Mouse (Mus musculus) activated CD4-positive, CD25-positive, alpha-beta regulatory T cell, adult 9 weeks (primary cell): ENCODE data around the gene Olfr815. TPM values are rescaled to one million over a fixed set of nuclear protein-coding genes. Genes with fewer than 3 reads are reported as not detected.

Experiments
- polyA plus RNA-seq: library from polyadenylated mRNA; unstranded; fragments of 100-300 nt; shearing (Covaris generic); gene quantifications from one replicate; pipeline ENCODE4 v1.2.1, GENCODE M21; 2017

Gene Olfr815
- polyA plus RNA-seq = not detected

GRCm38 (mm10) chr10:129905767-129906166 is at the start of gene Olfr815:
Gene Olfr815, minus strand, starts transcription at chr10:129905867.

GRCm38 (mm10) chr10:129949000-129949399 is 43.3 kb upstream of the Olfr815 start, which contains the start of gene Olfr818:
Gene Olfr818, minus strand, starts transcription at chr10:129949100.

GRCm38 (mm10) chr10:129915497-129915896 is 9.8 kb upstream of the Olfr815 start, which contains the start of gene Olfr816:
Gene Olfr816, minus strand, starts transcription at chr10:129915597.

GRCm38 (mm10) chr10:129879751-129880150 is 25.9 kb downstream of the Olfr815 start, which contains the start of gene Olfr814:
Gene Olfr814, minus strand, starts transcription at chr10:129879851.

GRCm38 (mm10) chr10:129855067-129855466 is 50.6 kb downstream of the Olfr815 start, which contains the start of gene Olfr813:
Gene Olfr813, plus strand, starts transcription at chr10:129855367.

Other genes starting within 250 kb of the Olfr815 start
- not detected for gene Olfr800, start 248.2 kb downstream of the Olfr815 start, polyA plus RNA-seq
- not detected for gene Olfr801, start 232.0 kb downstream of the Olfr815 start, polyA plus RNA-seq
- not detected for gene Olfr802, start 217.7 kb downstream of the Olfr815 start, polyA plus RNA-seq
- not detected for gene Olfr803, start 211.6 kb downstream of the Olfr815 start, polyA plus RNA-seq
- gene Olfr804, start 202.7 kb downstream of the Olfr815 start, polyA plus RNA-seq = not detected
- gene Olfr805, start 176.5 kb downstream of the Olfr815 start, polyA plus RNA-seq = not detected
- gene Olfr806, start 163.9 kb downstream of the Olfr815 start, polyA plus RNA-seq = not detected
- not detected for gene Olfr807, start 148.1 kb downstream of the Olfr815 start, polyA plus RNA-seq
- gene Olfr808, start 140.4 kb downstream of the Olfr815 start, polyA plus RNA-seq = not detected
- not detected for gene Olfr809, start 131.2 kb downstream of the Olfr815 start, polyA plus RNA-seq
- not detected for gene Olfr810, start 111.0 kb downstream of the Olfr815 start, polyA plus RNA-seq
- gene Olfr811, start 101.5 kb downstream of the Olfr815 start, polyA plus RNA-seq = not detected
- not detected for gene Olfr812, start 59.8 kb downstream of the Olfr815 start, polyA plus RNA-seq
- not detected for gene Olfr813, start 50.5 kb downstream of the Olfr815 start, polyA plus RNA-seq
- 0.13 TPM for gene Olfr814, start 26.0 kb downstream of the Olfr815 start, polyA plus RNA-seq
- gene Olfr816, start 9.7 kb upstream of the Olfr815 start, polyA plus RNA-seq = not detected
- not detected for gene Olfr818, start 43.2 kb upstream of the Olfr815 start, polyA plus RNA-seq
- not detected for gene Olfr819, start 61.4 kb upstream of the Olfr815 start, polyA plus RNA-seq
- gene Olfr247, start 70.3 kb upstream of the Olfr815 start, polyA plus RNA-seq = not detected
- 0.06 TPM for gene Gm10310, start 79.2 kb upstream of the Olfr815 start, polyA plus RNA-seq
- gene Olfr820, start 106.8 kb upstream of the Olfr815 start, polyA plus RNA-seq = not detected
- not detected for gene Olfr821, start 124.5 kb upstream of the Olfr815 start, polyA plus RNA-seq
- gene Olfr822, start 165.3 kb upstream of the Olfr815 start, polyA plus RNA-seq = not detected
- not detected for gene Olfr823, start 209.5 kb upstream of the Olfr815 start, polyA plus RNA-seq
- not detected for gene Olfr824, start 224.1 kb upstream of the Olfr815 start, polyA plus RNA-seq